In genomic region chr2:64098618-64099320, GRCm38 (mm10) we compare ENCODE assay signal across 8 mouse cellular contexts. TPM values are rescaled to one million over a fixed set of nuclear protein-coding genes. Genes with fewer than 3 reads are reported as not detected.
DNase-seq lines count a peak whose midpoint lies in the region; ATAC-seq and TF ChIP-seq lines count a peak whose summit lies in the region.

No protein-coding gene starts in this region.

- peak overlapping the region; percentile 96 for H3K9ac ChIP-seq in hindbrain, embryonic 13.5 days
- no peak overlapping the region; the same call in 1 of the 2 replicates for H3K9ac ChIP-seq in liver, embryonic 14.5 days (replicated peaks)

- intact Hi-C loops in left cerebral cortex, postnatal 25 days (cut with DNase I), result loop anchor here (5.0 to 10.0 kb wide), 3 partner anchors 126 to 756 kb away; no protein-coding TSS in a partner anchor

- H3K36me3 ChIP-seq in hindbrain, embryonic 13.5 days, result no peaks in the 10 kb centered on the region
- H3K36me3 ChIP-seq in liver, embryonic 14.5 days (replicated peaks; ENCODE audit: control insufficient read depth, insufficient read depth, low read depth), result no peaks in the 10 kb centered on the region

- ATAC-seq in hindbrain, embryonic 13.5 days (ENCODE audit: low FRiP score), result peak; percentile 89
- peak; percentile 55; the same call in 1 of the 2 replicates for ATAC-seq in liver, embryonic 14.5 days (ENCODE audit: insufficient read depth)

- peak overlapping the region; percentile 70 for H3K4me2 ChIP-seq in hindbrain, embryonic 13.5 days
- H3K4me2 ChIP-seq in liver, embryonic 14.5 days (ENCODE audit: low read depth), result peak overlapping the region; percentile 46

- no peak for TF ChIP-seq EP300 in liver, embryonic 14.5 days (IDR thresholded peaks at IDR 0.05; ENCODE audit: low read depth)

- H3K27me3 ChIP-seq in hindbrain, embryonic 13.5 days, result no peaks in the 10 kb centered on the region
- H3K27me3 ChIP-seq in liver, embryonic 14.5 days (ENCODE audit: control insufficient read depth, insufficient read depth, low read length), result peaks cover 22% of the 10 kb centered on the region

- H3K4me1 ChIP-seq in embryonic fibroblast, embryonic 13.5 days (ENCODE audit: control insufficient read depth, insufficient read depth, low read length), result no peaks in the 10 kb centered on the region
- peaks cover 26% of the 10 kb centered on the region for H3K4me1 ChIP-seq in hindbrain, embryonic 13.5 days (replicated peaks)
- no peaks in the 10 kb centered on the region for H3K4me1 ChIP-seq in liver, embryonic 14.5 days (replicated peaks; ENCODE audit: control insufficient read depth in 2 of 2, insufficient read depth in 2 of 2, low read length in 1 of 2)
- H3K4me1 ChIP-seq in olfactory bulb, adult 2 months (ENCODE audit: control insufficient read depth, insufficient read depth, low read length), result peaks cover 6% of the 10 kb centered on the region

- H3K27ac ChIP-seq in embryonic fibroblast, embryonic 13.5 days (ENCODE audit: insufficient read depth, low read length), result 0 out of 2 replicates have a peak overlapping the region, but pooled peaks have one; percentile 3
- peak overlapping the region; percentile 99 for H3K27ac ChIP-seq in hindbrain, embryonic 13.5 days
- H3K27ac ChIP-seq in liver, embryonic 14.5 days, result no peak overlapping the region
- no peak overlapping the region for H3K27ac ChIP-seq in olfactory bulb, adult 2 months (ENCODE audit: insufficient read depth, low read depth, low read length)

- DNase-seq in cerebellum, adult 9-11 months, result peak; percentile 5
- DNase-seq in cerebellum, adult 11-12 months, result no peak
- DNase-seq in R1 (ENCODE audit: low read depth, low spot score), result peak; percentile 61
- no peak for DNase-seq in liver, embryonic 14.5 days (ENCODE audit: low read depth in 3 of 3, low spot score in 3 of 3)
- no peak for DNase-seq in left cerebral cortex, postnatal 25 days (ENCODE audit: low spot score in 2 of 2)

- H3K9me3 ChIP-seq in hindbrain, embryonic 13.5 days, result no peaks in the 10 kb centered on the region
- H3K9me3 ChIP-seq in liver, embryonic 14.5 days (ENCODE audit: control insufficient read depth, low read length), result no peaks in the 10 kb centered on the region

- under 1% methylated on average over 21 of the region's 21 CpGs for WGBS in hindbrain, embryonic 13.5 days
- WGBS in liver, embryonic 14.5 days (ENCODE audit: insufficient replicate concordance), result 7% methylated on average over 20 of the region's 21 CpGs
- 15% methylated on average over 21 of the region's 21 CpGs for WGBS in olfactory bulb, adult 2 months

- no peak for TF ChIP-seq CTCF in embryonic fibroblast, embryonic 13.5 days (IDR thresholded peaks at IDR 0.05; ENCODE audit: borderline replicate concordance, insufficient read depth, low read length)
- no peak for TF ChIP-seq CTCF in liver, embryonic 14.5 days (IDR thresholded peaks at IDR 0.05; ENCODE audit: low read depth)
- TF ChIP-seq CTCF in olfactory bulb, adult 2 months (IDR thresholded peaks at IDR 0.05; ENCODE audit: insufficient read depth, low read depth, low read length), result peak; percentile 14; the same call in 1 of the 2 replicates

- H3K4me3 ChIP-seq in embryonic fibroblast, embryonic 13.5 days (ENCODE audit: insufficient read depth, low read length), result peak overlapping the region; percentile 34
- H3K4me3 ChIP-seq in hindbrain, embryonic 13.5 days, result peak overlapping the region; percentile 77
- H3K4me3 ChIP-seq in liver, embryonic 14.5 days (ENCODE audit: insufficient read depth in 1 of 2, low read depth in 2 of 2, low read length in 2 of 2), result peak overlapping the region; percentile 44 to 75
- peak overlapping the region; percentile 64 for H3K4me3 ChIP-seq in olfactory bulb, adult 2 months (ENCODE audit: insufficient read depth, low read depth, low read length)

- TF ChIP-seq POLR2A in embryonic fibroblast, embryonic 13.5 days (IDR thresholded peaks at IDR 0.05; ENCODE audit: low read depth, low read length), result no peak; the same call in 1 of the 2 replicates
- no peak for TF ChIP-seq POLR2A in olfactory bulb, adult 2 months (IDR thresholded peaks at IDR 0.05; ENCODE audit: insufficient read depth, low read depth, low read length)

RNA-seq across cellular contexts. Expression of gene Fign, which starts 0.9 kb away (rescaled TPM):
- polyA plus RNA-seq in embryonic fibroblast, embryonic 13.5 days (2011; ENCODE audit: insufficient read length, low read depth, missing spikeins), result 2.9 and 3.3 TPM in 2 replicates
- 16.9 and 17.8 TPM in 2 replicates for polyA plus RNA-seq in hindbrain, embryonic 13.5 days (2015; fragmentation: Nextera tagmentation; extraction: Ambion mirVana)
- polyA plus RNA-seq in liver, embryonic 14.5 days (2012; rRNA removed), result 0.62 and 0.87 TPM in 2 replicates
- polyA plus RNA-seq in liver, embryonic 14.5 days (2014; fragmentation: Nextera tagmentation; extraction: Ambion mirVana), result 2.0 and 2.1 TPM in 2 replicates
- not detected in 2 replicates for polyA plus RNA-seq in olfactory bulb, adult 2 months (2012; ENCODE audit: insufficient read depth, insufficient read length, low replicate concordance, missing spikeins)
- 1 to 10 TPM; 3.6 to 3.9 TPM for total RNA-seq in left cerebral cortex, postnatal 25 days (2021)

Comparison
In these comparisons a context has a peak if more than half of its experiments do, and no peak if none do; other contexts are left out.
1. DNase-seq: peak in cerebellum, adult 9-11 months (single experiment) and R1 (single experiment); none in cerebellum, adult 11-12 months (single experiment), liver, embryonic 14.5 days (0 of 3) and left cerebral cortex, postnatal 25 days (0 of 2).
2. H3K27ac ChIP-seq: peak in embryonic fibroblast, embryonic 13.5 days (single experiment) and hindbrain, embryonic 13.5 days (single experiment); none in liver, embryonic 14.5 days (single experiment) and olfactory bulb, adult 2 months (single experiment).
3. Peak in every context shown above with its lines, with median percentiles within 50 percentile points of each other: H3K4me3 ChIP-seq.